Mouse (Mus musculus) embryonic facial prominence, embryonic 11.5 days (tissue): ENCODE results near the gene Nek2. TPM values are rescaled to one million over a fixed set of nuclear protein-coding genes. Genes with fewer than 3 reads are reported as not detected.
A peak's percentile ranks its signal among the peaks of the same experiment; 100 is the strongest.

Source experiments
- ATAC-seq: fragments of 200-750 bp; cut with Nextera tagmentation; replicated peaks from 2 replicates; pipeline ENCODE4 v1.8.0; 2017; ENCODE audit warnings: low read depth; ENCODE audit not compliant: insufficient number of reproducible peaks, low FRiP score, low TSS enrichment
- DNase-seq: peaks from one replicate; pipeline ENCODE4 v3.0.0-alpha.2; 2015; ENCODE audit warnings: low spot score
- H3K27ac ChIP-seq: fragments of 300-500 bp; sonication (generic); replicated peaks from 2 replicates; pipeline ENCODE4 v1.5.1; 2014; ENCODE audit warnings: mild to moderate bottlenecking, low read depth, low read length, control low read depth
- H3K27me3 ChIP-seq: fragments of 300-500 bp; sonication (generic); 2 replicates; pipeline ENCODE4 v1.6.1; 2014; ENCODE audit warnings: mild to moderate bottlenecking, low read length, moderate library complexity, mixed read lengths; ENCODE audit not compliant: control insufficient read depth, insufficient read depth
- H3K36me3 ChIP-seq: fragments of 300-500 bp; sonication (generic); replicated peaks from 2 replicates; pipeline ENCODE4 v1.6.1; 2014; ENCODE audit warnings: low read depth, mild to moderate bottlenecking, low read length, moderate library complexity, mixed read lengths; ENCODE audit not compliant: control insufficient read depth, insufficient read depth
- H3K4me1 ChIP-seq: fragments of 300-500 bp; sonication (generic); 2 replicates; pipeline ENCODE4 v1.6.1; 2014; ENCODE audit warnings: low read length, mixed read lengths; ENCODE audit not compliant: control insufficient read depth, insufficient read depth
- H3K4me2 ChIP-seq: fragments of 300-500 bp; sonication (generic); 2 replicates; pipeline ENCODE4 v1.6.1; 2014; ENCODE audit warnings: low read depth, mild to moderate bottlenecking, control low read depth, low read length, moderate library complexity
- H3K4me3 ChIP-seq: fragments of 300-500 bp; sonication (generic); 2 replicates; pipeline ENCODE4 v1.5.1; 2014; ENCODE audit warnings: low read depth, low read length, control low read depth
- H3K9ac ChIP-seq: fragments of 300-500 bp; sonication (generic); replicated peaks from 2 replicates; pipeline ENCODE4 v1.6.1; 2014; ENCODE audit warnings: mild to moderate bottlenecking, control low read depth, low read length
- H3K9me3 ChIP-seq: fragments of 300-500 bp; sonication (generic); replicated peaks from 2 replicates; pipeline ENCODE4 v1.6.1; 2016; ENCODE audit warnings: mild to moderate bottlenecking, low read length, inconsistent platforms, mixed read lengths; ENCODE audit not compliant: control insufficient read depth
- WGBS: fragments of 180-500 bp; shearing (Covaris S2); extraction: QIAGEN DNeasy Blood & Tissue Kit; methylation state at CpG from one replicate; pipeline ENCODE4 v1.1.7; 2014; 5-methylcytosine and 5-hydroxymethylcytosine counted together
- polyA plus RNA-seq: library from polyadenylated mRNA; unstranded; fragments of >200 nt; fragmentation: Nextera tagmentation; extraction: Ambion mirVana; gene quantifications from 2 replicates; pipeline ENCODE4 v1.2.1, GENCODE M21; 2014

The Nek2 gene
- 43.9 and 44.5 TPM in 2 replicates for polyA plus RNA-seq

- ATAC-seq (peak; percentile 92), DNase-seq (peak; percentile 100)
- H3K27ac ChIP-seq: peak within 1 kb of the TSS; percentile 82
- H3K4me1 ChIP-seq: no peaks in the 10 kb centered on the region
- H3K9ac ChIP-seq: peak within 1 kb of the TSS; percentile 82
- H3K4me2 ChIP-seq: peak within 1 kb of the TSS; percentile 66
- under 1% methylated on average over 79 of the region's 79 CpGs for WGBS
- no peaks in the 10 kb centered on the region for H3K27me3 ChIP-seq
- no peaks in the 10 kb centered on the region for H3K9me3 ChIP-seq
- peak within 1 kb of the TSS; percentile 88 for H3K4me3 ChIP-seq
- no peaks in the 10 kb centered on the region for H3K36me3 ChIP-seq
Observed at GRCm38 (mm10) chr1:191821326-191822091, at the start of gene Nek2. TSS of gene Nek2 (plus strand) at chr1:191821444.

GRCm38 (mm10) chr1:191774106-191774505, 47.1 kb upstream of the Nek2 start:
- Histone ChIP-seq H3K36me3 (peaks cover 7% of the 10 kb centered on the region; the same call in 1 of the 2 replicates), H3K9me3 (no peaks in the 10 kb centered on the region), H3K4me3 (no peak overlapping the region), H3K27me3 (no peaks in the 10 kb centered on the region), H3K4me1 (no peaks in the 10 kb centered on the region), H3K4me2 (no peak overlapping the region), H3K9ac (no peak overlapping the region), H3K27ac (no peak overlapping the region)
- DNase-seq: no peak
- no peak for ATAC-seq
- WGBS: 89% methylated on average over 5 of the region's 5 CpGs

GRCm38 (mm10) chr1:191775116-191775515, 46.1 kb upstream of the Nek2 start:
- no peak overlapping the region for H3K4me2 ChIP-seq
- peaks cover 10% of the 10 kb centered on the region; the same call in 1 of the 2 replicates for H3K36me3 ChIP-seq
- 94% methylated on average over 8 of the region's 8 CpGs for WGBS
- H3K27me3 ChIP-seq: no peaks in the 10 kb centered on the region
- no peak overlapping the region for H3K9ac ChIP-seq
- H3K27ac ChIP-seq: no peak overlapping the region
- no peaks in the 10 kb centered on the region for H3K9me3 ChIP-seq
- no peak overlapping the region for H3K4me3 ChIP-seq
- no peak for ATAC-seq
- DNase-seq: no peak
- H3K4me1 ChIP-seq: no peaks in the 10 kb centered on the region

- H3K27ac ChIP-seq: no peak overlapping the region
- no peaks in the 10 kb centered on the region for H3K27me3 ChIP-seq
- 80% methylated on average over 8 of the region's 8 CpGs for WGBS
- peaks cover 10% of the 10 kb centered on the region; the same call in 1 of the 2 replicates for H3K36me3 ChIP-seq
- ATAC-seq (no peak), DNase-seq (no peak)
- no peaks in the 10 kb centered on the region for H3K4me1 ChIP-seq
- H3K4me2 ChIP-seq: no peak overlapping the region
- no peak overlapping the region for H3K9ac ChIP-seq
- H3K9me3 ChIP-seq: no peaks in the 10 kb centered on the region
- no peak overlapping the region for H3K4me3 ChIP-seq
Observed at GRCm38 (mm10) chr1:191777521-191777920, 43.7 kb upstream of the Nek2 start.

GRCm38 (mm10) chr1:191780470-191780869, 40.8 kb upstream of the Nek2 start:
- no peak for DNase-seq
- H3K4me2 ChIP-seq: no peak overlapping the region
- WGBS: 95% methylated on average over 1 of the region's 1 CpGs
- no peak overlapping the region for H3K4me3 ChIP-seq
- no peaks in the 10 kb centered on the region for H3K9me3 ChIP-seq
- H3K27me3 ChIP-seq: no peaks in the 10 kb centered on the region
- ATAC-seq: no peak
- no peaks in the 10 kb centered on the region for H3K4me1 ChIP-seq
- H3K27ac ChIP-seq: no peak overlapping the region
- H3K9ac ChIP-seq: no peak overlapping the region
- peaks cover 3% of the 10 kb centered on the region; the same call in 1 of the 2 replicates for H3K36me3 ChIP-seq

GRCm38 (mm10) chr1:191785108-191785507, 36.1 kb upstream of the Nek2 start:
- no peak overlapping the region for H3K4me2 ChIP-seq
- no peaks in the 10 kb centered on the region for H3K4me1 ChIP-seq
- ATAC-seq: no peak
- no peaks in the 10 kb centered on the region for H3K36me3 ChIP-seq
- H3K9me3 ChIP-seq: no peaks in the 10 kb centered on the region
- no peaks in the 10 kb centered on the region for H3K27me3 ChIP-seq
- no peak overlapping the region for H3K4me3 ChIP-seq
- DNase-seq: no peak
- no peak overlapping the region for H3K9ac ChIP-seq
- WGBS: 60% methylated on average over 11 of the region's 11 CpGs
- H3K27ac ChIP-seq: no peak overlapping the region

- no peak for DNase-seq
- H3K9me3 ChIP-seq: no peaks in the 10 kb centered on the region
Observed at GRCm38 (mm10) chr1:191786255-191786654, 35.0 kb upstream of the Nek2 start.

GRCm38 (mm10) chr1:191787379-191787778, 33.9 kb upstream of the Nek2 start:
- no peaks in the 10 kb centered on the region for H3K36me3 ChIP-seq
- H3K9ac ChIP-seq: no peak overlapping the region
- 49% methylated on average over 3 of the region's 4 CpGs for WGBS
- ATAC-seq (no peak; the same call in 1 of the 2 replicates), DNase-seq (no peak)
- no peak overlapping the region for H3K4me2 ChIP-seq
- H3K27ac ChIP-seq: no peak overlapping the region
- H3K4me1 ChIP-seq: no peaks in the 10 kb centered on the region
- H3K4me3 ChIP-seq: no peak overlapping the region
- H3K9me3 ChIP-seq: no peaks in the 10 kb centered on the region
- H3K27me3 ChIP-seq: no peaks in the 10 kb centered on the region

More at GRCm38 (mm10) chr1:191786255-191786654, 35.0 kb upstream of the Nek2 start:
- Histone ChIP-seq H3K27me3 (no peaks in the 10 kb centered on the region), H3K4me2 (no peak overlapping the region), H3K9ac (no peak overlapping the region), H3K36me3 (no peaks in the 10 kb centered on the region), H3K4me3 (no peak overlapping the region), H3K27ac (no peak overlapping the region), H3K4me1 (no peaks in the 10 kb centered on the region)
- WGBS: 65% methylated on average over 6 of the region's 6 CpGs
- no peak for ATAC-seq
